Mouse (Mus musculus) midbrain, postnatal 0 days (tissue): ENCODE results near the gene Ss18l1. TPM values are rescaled to one million over a fixed set of nuclear protein-coding genes. Genes with fewer than 3 reads are reported as not detected.

ENCODE experiments used
- ATAC-seq: fragments of 200-750 bp; cut with Nextera tagmentation; 2 replicates; pipeline ENCODE4 v1.8.0; 2017; ENCODE audit warnings: moderate number of reproducible peaks, mild to moderate bottlenecking, moderate TSS enrichment, moderate library complexity; ENCODE audit not compliant: low FRiP score
- DNase-seq: peaks from one replicate; pipeline ENCODE4 v3.0.0-alpha.2; 2015; ENCODE audit warnings: low spot score
- H3K27ac ChIP-seq: fragments of 300-500 bp; sonication (generic); 2 replicates; pipeline ENCODE4 v1.5.1; 2014; ENCODE audit warnings: low read depth, mild to moderate bottlenecking, low read length, mixed read lengths
- H3K27me3 ChIP-seq: fragments of 300-500 bp; sonication (generic); 2 replicates; pipeline ENCODE4 v1.6.1; 2014; ENCODE audit warnings: low read length, control low read depth, mixed read lengths; ENCODE audit not compliant: insufficient read depth
- H3K36me3 ChIP-seq: fragments of 300-500 bp; sonication (generic); 2 replicates; pipeline ENCODE4 v1.6.1; 2014; ENCODE audit warnings: low read length, control low read depth, mixed read lengths; ENCODE audit not compliant: insufficient read depth
- H3K4me1 ChIP-seq: fragments of 300-500 bp; sonication (generic); 2 replicates; pipeline ENCODE4 v1.6.1; 2014; ENCODE audit warnings: mild to moderate bottlenecking, control low read depth, antibody characterized with exemption, low read length, mixed read lengths; ENCODE audit not compliant: insufficient read depth
- H3K4me2 ChIP-seq: fragments of 300-500 bp; sonication (generic); 2 replicates; pipeline ENCODE4 v1.6.1; 2014; ENCODE audit warnings: low read depth, mild to moderate bottlenecking, low read length, mixed read lengths; ENCODE audit not compliant: poor library complexity, severe bottlenecking
- H3K4me3 ChIP-seq: fragments of 300-500 bp; sonication (generic); 2 replicates; pipeline ENCODE4 v1.5.1; 2014; ENCODE audit warnings: low read depth, mild to moderate bottlenecking, low read length, moderate library complexity
- H3K9ac ChIP-seq: fragments of 300-500 bp; sonication (generic); replicated peaks from 2 replicates; pipeline ENCODE4 v1.6.1; 2014; ENCODE audit warnings: mild to moderate bottlenecking, low read length, moderate library complexity, mixed read lengths; ENCODE audit not compliant: poor library complexity, severe bottlenecking
- H3K9me3 ChIP-seq: fragments of 300-500 bp; sonication (generic); 2 replicates; pipeline ENCODE4 v1.6.1; 2016; ENCODE audit warnings: low read length, control low read depth
- CTCF ChIP-seq: IDR thresholded peaks from 2 replicates; pipeline ENCODE4 v1.5.1; 2016; ENCODE audit warnings: antibody characterized with exemption, mild to moderate bottlenecking
- WGBS: fragments of 180-500 bp; shearing (Covaris S2); extraction: QIAGEN DNeasy Blood & Tissue Kit; methylation state at CpG from one replicate; pipeline ENCODE4 v1.1.7; 2014; 5-methylcytosine and 5-hydroxymethylcytosine counted together
- polyA plus RNA-seq: library from polyadenylated mRNA; unstranded; fragments of >200 nt; fragmentation: Nextera tagmentation; extraction: Ambion mirVana; gene quantifications from 2 replicates; pipeline ENCODE4 v1.2.1, GENCODE M21; 2015
- total RNA-seq: library from RNA; depleted of rRNA; stranded (reverse); fragments of >200 nt; gene quantifications from 2 replicates; pipeline ENCODE4 v1.2.3, GENCODE M21; 2014

Ss18l1 gene
- total and polyA plus RNA-seq, 2 experiments from 2014 or later, result 49.2 to 110 TPM

DNA sequence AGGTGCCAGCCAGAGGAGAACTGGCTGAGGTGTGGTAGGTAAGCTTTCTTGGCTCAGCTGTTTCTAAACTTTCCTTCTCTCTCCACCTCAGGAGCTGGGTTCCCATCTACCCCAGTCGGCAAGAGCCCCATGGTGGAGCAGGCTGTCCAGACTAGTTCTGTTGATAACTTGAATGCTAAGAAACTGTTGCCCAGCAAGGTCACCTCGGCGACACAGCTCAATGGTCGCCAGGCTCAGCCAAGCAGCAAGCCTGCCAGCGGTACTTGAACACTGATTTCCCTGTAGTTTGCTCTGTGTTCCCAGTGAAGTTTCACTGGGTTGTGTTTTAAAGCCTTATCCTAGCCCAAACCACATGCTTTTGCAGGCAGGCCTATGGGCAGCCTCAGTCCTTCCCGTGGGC, 11.0 kb upstream of the Ss18l1 start:
- DNase-seq (no peak), ATAC-seq (no peak)
- no peak overlapping the region for H3K27ac ChIP-seq
- TF ChIP-seq CTCF, result no peak
- H3K9me3 ChIP-seq, result no peaks in the 10 kb centered on the region
- H3K4me1 ChIP-seq, result peaks cover 13% of the 10 kb centered on the region; the same call in 1 of the 2 replicates
- H3K36me3 ChIP-seq, result peaks cover 62% of the 10 kb centered on the region
- WGBS, result 82% methylated on average over 6 of the region's 6 CpGs
- H3K27me3 ChIP-seq, result no peaks in the 10 kb centered on the region
- H3K4me2 ChIP-seq, result no peak overlapping the region
- no peak overlapping the region for H3K9ac ChIP-seq
- no peak overlapping the region for H3K4me3 ChIP-seq

DNA sequence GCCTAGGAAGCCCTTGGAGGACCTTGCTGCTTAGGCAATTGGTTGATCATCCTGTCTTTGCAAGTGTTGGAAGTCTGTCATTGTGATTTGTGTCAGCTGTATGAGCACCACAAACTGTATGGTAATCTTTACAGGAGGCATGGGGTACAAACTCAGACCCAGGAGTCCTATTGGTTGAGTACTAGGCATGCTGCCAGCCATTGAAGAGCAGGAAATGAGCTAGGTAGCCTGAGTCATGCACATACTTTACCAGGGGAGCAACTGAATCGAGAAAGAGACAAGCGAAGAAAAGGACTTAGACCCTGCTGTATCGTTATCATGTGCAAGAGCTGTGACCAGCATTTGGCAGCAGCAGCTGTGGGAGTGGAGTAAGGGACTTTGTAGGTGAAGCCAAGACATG, 9.4 kb upstream of the Ss18l1 start:
- H3K36me3 ChIP-seq, result peaks cover 74% of the 10 kb centered on the region
- no peak overlapping the region for H3K4me3 ChIP-seq
- H3K4me1 ChIP-seq, result no peaks in the 10 kb centered on the region
- TF ChIP-seq CTCF, result no peak
- H3K4me2 ChIP-seq, result no peak overlapping the region
- no peaks in the 10 kb centered on the region for H3K9me3 ChIP-seq
- ATAC-seq, result no peak
- H3K9ac ChIP-seq, result no peak overlapping the region
- 84% methylated on average over 3 of the region's 3 CpGs for WGBS
- DNase-seq, result no peak
- no peaks in the 10 kb centered on the region for H3K27me3 ChIP-seq
- H3K27ac ChIP-seq, result no peak overlapping the region

DNA sequence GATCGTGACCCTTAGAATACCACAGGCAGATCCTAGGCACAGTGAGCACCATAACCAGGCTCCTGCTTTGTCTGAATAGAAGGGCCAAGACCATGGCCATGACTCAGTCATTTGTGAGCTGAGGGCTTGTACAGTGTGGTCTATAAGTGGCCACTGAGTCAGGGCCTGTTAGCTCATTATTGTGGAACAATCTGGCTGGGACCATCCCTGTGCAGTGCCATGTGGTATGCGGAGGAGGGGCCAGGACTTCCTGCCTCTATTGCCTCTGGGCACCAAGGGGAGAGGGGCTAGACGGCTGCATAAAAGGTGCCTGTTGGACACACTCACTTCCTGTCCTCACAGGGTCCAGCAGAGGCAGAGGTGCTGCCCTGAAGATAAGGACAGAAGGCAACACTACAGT, 8.4 kb upstream of the Ss18l1 start:
- no peak for DNase-seq

DNA sequence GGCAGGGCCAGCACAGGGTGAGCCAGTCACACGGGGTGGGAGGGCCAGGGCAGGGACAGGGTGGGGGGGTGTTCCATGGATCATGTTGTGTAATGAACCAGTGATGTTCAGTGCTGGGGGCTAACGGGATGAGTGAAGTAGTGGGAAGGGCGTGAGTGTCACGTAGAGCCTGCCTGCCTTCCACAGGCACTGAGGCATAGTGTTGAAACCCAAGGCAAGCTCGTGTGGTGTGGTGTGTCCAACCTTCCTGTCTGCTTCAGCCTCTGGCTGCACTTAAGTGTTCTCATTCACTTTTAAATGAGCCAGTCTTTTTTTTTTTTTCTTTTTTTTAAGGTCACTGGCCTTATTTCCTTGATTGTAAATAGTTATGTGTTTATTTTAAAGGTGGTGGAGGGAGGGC, 7.6 kb upstream of the Ss18l1 start:
- Histone ChIP-seq H3K27me3 (no peaks in the 10 kb centered on the region), H3K9me3 (no peaks in the 10 kb centered on the region), H3K27ac (no peak overlapping the region), H3K4me3 (no peak overlapping the region), H3K9ac (no peak overlapping the region), H3K4me1 (0 out of 2 replicates have a peak, but pooled peaks cover 2% of the 10 kb centered on the region), H3K36me3 (peaks cover 69% of the 10 kb centered on the region), H3K4me2 (no peak overlapping the region)
- TF ChIP-seq CTCF, result no peak
- DNase-seq (no peak), ATAC-seq (no peak)
- 87% methylated on average over 5 of the region's 5 CpGs for WGBS

More for the DNA sequence above, 8.4 kb upstream of the Ss18l1 start:
- Histone ChIP-seq H3K36me3 (peaks cover 75% of the 10 kb centered on the region), H3K27ac (no peak overlapping the region), H3K4me3 (no peak overlapping the region), H3K9me3 (no peaks in the 10 kb centered on the region), H3K4me1 (no peaks in the 10 kb centered on the region), H3K4me2 (no peak overlapping the region), H3K27me3 (no peaks in the 10 kb centered on the region), H3K9ac (no peak overlapping the region)
- no peak for TF ChIP-seq CTCF
- WGBS, result 70% methylated on average over 3 of the region's 3 CpGs
- no peak for ATAC-seq

DNA sequence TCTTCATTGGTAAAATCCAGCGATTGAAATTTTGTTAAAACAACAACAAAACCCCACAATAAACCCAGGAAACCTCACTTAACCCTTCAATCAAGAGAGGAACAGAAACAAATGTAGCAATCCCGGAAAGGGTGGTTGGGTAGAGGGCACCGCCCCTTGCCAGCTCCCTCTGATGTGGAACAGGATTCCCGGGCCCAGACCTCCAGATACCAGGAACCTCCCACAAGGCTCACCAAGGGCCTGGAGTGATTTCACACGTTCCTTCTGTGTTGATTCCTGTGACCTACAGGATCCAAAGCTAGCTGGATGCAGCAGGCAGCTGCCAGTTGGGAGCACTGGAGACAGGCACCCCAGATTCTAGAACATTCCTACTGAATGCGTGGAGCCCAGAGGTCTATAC, 1.9 kb upstream of the Ss18l1 start:
- Histone ChIP-seq H3K27ac (no peak overlapping the region), H3K27me3 (no peaks in the 10 kb centered on the region), H3K9me3 (no peaks in the 10 kb centered on the region), H3K4me2 (peak overlapping the region; percentile 59), H3K4me1 (peaks cover 16% of the 10 kb centered on the region), H3K4me3 (peak overlapping the region; percentile 98; the same call in 1 of the 2 replicates), H3K36me3 (peaks cover 28% of the 10 kb centered on the region), H3K9ac (no peak overlapping the region)
- ATAC-seq, result no peak
- DNase-seq, result no peak
- 64% methylated on average over 6 of the region's 6 CpGs for WGBS
- TF ChIP-seq CTCF, result no peak

DNA sequence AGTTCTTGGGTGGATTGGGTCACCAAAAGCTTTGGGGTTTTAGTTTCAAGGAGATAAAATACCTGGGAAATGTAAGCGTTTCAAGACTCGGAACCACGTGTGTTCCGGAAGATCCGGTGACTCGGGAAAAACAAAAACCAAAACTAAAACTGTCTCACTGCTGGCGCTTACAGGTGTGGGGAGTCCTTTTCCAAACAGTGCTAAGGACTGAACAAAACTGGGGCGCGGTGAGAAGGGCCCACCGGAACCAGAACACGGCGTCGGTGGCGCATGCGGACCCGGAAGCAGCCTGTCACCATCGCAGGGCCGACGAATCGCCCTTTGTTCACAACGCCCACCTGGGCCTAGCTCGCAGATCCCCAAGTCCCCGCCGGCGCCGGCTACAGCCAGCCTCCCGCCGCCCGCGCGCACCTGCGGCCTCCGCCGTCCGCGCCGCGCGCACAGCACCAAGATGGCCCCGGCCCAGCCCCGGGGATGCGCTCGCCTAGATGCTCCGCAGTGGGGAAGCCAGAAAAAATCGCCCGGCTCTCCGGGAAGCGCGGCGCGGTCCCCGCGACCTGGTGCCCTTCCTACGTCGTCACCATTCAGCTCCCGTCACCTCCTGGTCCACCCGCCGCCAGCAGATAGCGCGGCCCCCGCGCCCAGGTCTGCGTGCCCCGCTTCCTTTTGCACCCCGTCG, 593 bp upstream of the Ss18l1 start:
- Histone ChIP-seq H3K4me1 (peaks cover 16% of the 10 kb centered on the region), H3K4me2 (peak overlapping the region; percentile 59), H3K9me3 (no peaks in the 10 kb centered on the region), H3K27ac (peak overlapping the region; percentile 99), H3K4me3 (peak overlapping the region; percentile 98), H3K27me3 (no peaks in the 10 kb centered on the region), H3K9ac (peak overlapping the region; percentile 92), H3K36me3 (peaks cover 27% of the 10 kb centered on the region)
- peak; percentile 58 for DNase-seq
- peak; percentile 28; the same call in 1 of the 2 replicates for ATAC-seq
- under 1% methylated on average over 65 of the region's 66 CpGs for WGBS
- TF ChIP-seq CTCF, result no peak
